Mouse (Mus musculus) kidney, adult 11 months (tissue): Measurements from ENCODE around the gene Nhsl1.

Experiments used
- DNase-seq: peaks from one replicate; pipeline ENCODE4 v3.0.0; 2022

The Nhsl1 gene

DNA sequence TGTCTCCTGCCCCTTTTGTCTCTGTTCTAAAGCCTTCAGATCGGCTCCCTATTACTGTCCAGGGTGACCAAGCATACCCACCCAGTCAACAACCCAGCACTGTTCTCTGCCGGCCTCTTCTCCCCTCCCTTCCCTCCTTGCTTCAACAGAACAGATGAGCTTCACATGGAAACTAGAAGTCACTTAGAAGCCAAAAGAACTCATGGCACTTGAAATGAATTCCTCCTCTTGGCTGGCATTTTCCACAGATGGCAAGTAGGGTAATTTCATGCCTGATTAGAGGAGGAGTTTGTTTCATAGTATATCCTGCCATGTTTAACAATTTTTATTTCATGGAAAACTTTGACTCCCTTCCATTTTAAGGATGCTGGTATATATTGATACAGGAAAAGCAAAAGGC, 85.2 kb downstream of the Nhsl1 start:
- no peak for DNase-seq

DNA sequence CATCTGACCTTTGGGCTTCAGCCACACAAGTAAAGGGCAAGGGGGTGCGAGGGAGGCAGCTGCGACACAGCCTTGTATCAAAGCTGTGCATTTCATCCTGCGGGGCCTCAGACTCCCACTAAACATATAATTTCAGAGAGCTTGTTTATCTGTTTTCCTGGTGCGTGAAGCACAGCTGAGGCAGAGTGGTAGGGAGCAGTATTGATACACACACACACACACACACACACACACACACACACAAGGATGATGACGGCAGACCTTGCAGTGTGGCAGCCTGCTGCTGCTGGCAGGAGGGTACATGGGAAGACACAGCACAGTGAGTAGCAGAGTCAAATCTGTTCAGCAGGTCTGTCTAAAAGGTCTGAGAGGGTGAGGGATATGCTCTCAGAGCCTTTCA, 85.9 kb downstream of the Nhsl1 start:
- DNase-seq, result no peak

DNA sequence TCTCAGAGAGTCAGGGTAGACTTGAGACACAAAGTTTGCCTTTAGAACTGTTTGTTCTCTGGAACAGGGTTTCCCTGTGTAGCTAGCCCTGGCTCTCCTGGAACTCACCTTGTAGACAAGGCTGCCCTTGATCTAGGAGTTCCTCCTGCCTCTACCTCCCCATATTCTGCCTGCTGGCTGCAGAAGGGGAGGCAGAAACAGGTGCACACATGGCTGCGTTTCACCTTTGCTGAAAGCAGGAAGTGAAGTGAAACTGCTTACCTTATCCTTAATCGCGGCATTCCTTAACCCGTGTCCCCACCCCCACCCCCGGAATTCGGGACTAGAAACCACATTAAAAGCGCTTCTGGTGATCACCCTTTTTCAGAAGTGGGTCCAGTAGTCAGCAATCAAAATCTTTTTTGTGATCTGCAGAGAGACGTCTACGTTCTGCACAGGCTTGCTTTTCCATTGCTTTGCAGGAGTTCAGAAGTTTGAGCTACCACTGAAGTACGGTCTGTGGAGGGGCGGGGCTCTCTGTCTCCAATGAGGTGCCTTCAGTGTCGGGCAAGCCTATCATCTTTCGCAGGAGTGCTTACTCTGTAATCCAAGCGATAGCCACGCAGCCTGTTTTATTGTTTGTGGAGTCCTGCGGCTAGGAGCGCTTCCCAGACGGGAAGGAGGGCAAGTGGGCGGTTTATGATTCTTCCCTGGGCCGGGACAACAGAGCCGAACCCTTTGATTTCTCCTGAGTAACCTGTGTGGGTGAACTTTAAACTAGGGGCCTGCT, 88.5 kb downstream of the Nhsl1 start:
- peak; percentile 94 for DNase-seq

DNA sequence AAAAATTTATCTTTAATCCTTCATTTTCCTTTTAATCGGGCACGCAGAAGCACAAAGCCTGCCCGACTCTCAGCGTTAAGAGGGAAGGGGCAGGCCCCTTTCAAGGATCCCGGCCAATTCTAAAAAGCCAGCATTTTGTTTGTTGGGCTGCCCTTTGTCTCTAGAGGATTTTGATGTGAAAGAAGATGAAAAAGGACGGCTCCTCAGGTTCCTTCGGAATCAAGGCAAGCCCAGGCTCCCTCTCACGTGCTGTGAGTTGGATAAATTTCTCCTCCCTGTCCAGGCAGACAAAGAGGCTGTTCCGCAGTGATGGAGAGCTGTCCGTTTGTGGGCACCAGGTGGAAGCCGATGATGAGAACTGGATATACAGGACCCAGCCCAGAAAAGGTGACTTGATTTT, 89.3 kb downstream of the Nhsl1 start:
- DNase-seq, result no peak

DNA sequence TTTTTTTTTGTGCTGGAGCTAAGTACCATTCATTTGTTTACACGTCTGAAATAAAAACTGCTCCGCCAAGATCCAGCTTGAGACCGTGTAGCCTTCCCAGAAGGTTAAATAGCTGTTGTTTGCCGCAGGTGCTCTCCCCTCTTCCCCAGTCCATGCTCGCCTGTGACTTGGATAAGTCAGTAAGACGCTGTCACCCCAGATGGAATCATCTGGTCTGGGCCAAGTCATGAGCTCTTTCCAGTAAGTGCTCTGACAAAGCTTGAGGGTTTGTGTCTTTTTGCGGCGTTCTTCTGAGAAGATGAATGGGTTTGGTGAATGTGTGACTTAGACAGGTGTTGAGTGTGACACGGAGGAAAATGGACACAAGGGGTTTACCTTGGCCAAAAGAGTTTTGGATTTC, 89.8 kb downstream of the Nhsl1 start:
- DNase-seq, result no peak

DNA sequence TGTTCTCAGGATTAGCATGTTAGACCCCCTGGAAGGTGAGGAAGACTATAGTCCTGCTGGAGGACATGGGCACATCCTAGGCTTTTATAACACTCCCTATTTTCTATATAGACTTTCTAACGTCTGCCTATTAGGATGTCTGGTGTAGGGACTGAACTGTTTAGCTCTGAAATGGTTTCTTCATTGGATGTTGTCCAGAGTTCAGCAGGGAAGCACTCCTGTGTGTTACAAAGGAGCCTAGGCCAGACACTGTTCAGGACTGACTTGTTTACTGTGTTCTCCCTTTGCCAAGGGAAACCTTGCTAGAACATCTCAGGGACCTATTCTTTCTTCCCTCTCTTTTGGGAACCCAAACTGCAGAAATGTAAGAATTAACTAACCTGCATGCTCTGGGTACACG, 90.3 kb downstream of the Nhsl1 start:
- no peak for DNase-seq

DNA sequence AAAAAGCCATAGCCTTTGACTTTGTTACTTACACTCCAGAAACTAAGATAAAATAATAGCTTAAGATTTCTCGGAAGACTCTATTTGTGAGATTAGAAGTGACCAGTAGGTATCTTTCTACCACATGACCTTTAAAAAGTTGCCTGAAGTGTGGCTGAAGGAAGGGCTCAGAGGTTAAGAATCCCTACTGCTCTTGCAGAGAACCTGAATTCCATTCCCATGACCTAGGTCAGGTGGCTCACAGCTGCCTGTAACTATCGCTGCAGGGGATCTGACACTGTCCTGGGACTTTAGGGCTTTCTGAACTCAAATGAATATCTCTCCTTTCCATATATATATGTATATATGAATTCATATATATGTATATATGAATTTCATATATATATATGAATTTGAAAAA, 92.5 kb downstream of the Nhsl1 start:
- DNase-seq, result no peak

DNA sequence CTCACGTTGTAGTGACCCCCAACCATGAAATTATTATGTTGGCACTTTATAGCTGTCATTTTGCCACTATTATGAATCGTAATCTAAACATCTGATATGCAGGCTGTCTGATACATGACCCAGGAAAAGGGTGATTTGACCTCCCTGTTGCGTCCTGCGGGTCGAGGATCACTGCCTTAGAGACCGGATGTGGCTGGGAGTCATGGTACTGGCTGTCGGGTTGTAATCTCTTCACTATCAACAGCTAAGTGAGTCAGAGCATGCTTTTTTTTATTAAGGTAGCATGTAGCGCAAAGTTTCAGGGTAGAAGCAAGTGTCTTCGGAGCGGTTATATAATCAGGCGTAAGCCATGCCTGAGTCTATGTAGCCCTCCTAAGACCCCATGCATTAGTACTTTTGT, 97.2 kb downstream of the Nhsl1 start:
- no peak for DNase-seq

DNA sequence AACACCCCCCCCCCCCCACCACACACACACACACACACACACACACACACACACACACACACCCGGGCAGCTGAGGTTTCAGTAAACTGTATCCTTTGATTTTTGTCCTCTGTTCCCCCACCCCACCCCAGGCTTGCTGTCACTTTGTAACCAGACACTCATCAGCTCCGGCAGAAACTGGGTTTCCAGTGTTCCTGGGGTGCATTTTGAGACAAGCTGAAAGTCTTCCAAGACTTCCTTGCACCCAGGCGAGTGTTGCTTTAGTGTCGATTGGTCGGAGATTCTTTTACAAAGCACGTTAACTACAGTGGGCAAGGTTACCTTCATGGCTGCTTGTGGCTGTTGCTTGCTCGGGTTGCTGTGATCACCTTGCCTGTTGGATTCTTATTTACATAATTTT, 99.4 kb downstream of the Nhsl1 start:
- no peak for DNase-seq

DNA sequence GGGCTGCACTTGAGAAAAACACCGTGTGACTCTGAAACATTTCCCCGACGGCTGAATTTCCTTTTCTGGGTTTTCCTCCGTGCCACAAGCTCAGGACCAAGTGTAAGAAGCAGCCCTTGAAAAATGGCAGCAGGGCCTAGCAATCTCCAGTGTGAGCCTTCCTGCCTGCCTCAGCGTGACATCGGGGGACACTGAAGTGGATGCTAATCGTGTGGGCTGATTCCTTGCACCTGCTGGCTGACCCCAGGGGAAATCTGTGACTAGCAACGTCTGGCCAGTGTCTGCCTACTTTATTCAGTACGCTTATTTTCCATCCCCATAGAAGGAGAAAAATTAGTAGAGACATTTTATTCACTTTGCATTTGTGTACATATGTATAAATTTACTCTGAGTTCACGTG, 100.7 kb downstream of the Nhsl1 start:
- DNase-seq, result no peak

DNA sequence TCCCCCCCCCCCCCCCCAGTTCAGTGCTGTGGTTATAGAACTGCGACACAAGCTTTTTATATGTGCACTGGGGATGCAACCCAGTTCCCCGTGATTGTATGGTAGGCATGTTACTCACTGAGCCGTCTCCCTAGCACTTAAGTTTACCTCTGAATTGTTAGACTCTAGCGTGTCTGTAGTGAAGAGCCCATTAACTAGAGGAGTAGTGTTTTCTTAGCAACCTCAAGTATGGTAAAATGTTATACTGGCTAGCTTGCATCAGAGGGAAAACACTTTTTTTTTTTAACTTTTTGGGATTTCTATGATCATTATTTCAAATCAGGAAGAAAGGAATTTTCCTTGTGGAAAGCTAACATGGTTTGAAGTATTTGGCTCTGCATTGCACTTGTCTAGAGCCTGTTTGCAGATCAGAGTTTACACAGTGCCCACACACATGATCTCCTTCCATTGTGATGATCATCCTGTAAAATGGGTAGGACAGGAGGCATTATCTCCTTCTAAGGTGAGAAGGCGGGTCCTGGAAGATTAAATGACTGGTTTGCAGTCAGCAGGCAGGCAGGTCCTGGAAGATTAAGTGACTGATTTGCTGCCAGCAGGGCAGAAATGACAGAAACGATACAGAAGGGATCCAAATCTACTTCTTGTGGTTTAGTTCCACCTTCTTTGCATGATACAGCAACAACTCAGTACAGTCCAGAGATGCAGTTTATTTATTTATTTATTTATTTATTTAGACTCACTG, 101.6 kb downstream of the Nhsl1 start:
- DNase-seq, result no peak

DNA sequence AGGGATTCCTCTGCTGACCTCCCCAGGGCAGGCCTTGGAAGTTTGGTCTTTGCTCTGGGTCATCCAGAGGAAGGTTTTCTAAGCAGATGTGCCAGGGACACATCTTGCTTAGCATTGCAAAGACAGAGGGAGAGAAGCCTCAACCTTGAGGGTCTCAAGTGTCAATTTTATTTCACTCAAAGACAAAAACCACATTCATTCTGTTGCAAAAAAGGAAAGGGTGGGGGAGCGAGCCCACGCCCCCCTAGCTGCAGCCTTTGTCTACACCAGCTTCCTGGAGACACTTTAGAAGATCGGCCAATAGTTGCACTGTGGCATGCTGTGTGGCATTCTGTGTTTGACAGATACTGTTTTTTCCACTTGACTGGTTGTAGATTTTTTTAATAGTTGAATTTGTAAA, 104.2 kb downstream of the Nhsl1 start:
- DNase-seq, result no peak

DNA sequence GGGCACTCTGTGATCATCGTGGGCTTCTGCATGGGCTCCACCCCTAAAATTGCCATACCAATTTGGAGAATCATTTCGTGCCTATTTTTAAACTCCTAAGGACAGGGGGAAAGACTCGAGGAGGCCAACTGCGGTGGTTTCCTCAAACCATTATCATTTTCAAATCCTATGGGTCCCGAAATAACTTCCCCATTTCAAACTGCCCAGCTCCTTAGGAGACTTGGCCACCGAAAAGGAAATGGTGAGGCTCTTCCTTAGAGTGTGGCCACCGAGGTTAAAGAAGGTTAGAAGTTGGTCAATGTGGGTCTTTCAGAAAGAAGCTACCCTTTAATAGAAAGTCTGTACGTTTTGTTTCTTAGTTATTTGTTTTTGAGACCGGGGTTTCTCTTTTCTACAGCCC, 104.8 kb downstream of the Nhsl1 start:
- no peak for DNase-seq

DNA sequence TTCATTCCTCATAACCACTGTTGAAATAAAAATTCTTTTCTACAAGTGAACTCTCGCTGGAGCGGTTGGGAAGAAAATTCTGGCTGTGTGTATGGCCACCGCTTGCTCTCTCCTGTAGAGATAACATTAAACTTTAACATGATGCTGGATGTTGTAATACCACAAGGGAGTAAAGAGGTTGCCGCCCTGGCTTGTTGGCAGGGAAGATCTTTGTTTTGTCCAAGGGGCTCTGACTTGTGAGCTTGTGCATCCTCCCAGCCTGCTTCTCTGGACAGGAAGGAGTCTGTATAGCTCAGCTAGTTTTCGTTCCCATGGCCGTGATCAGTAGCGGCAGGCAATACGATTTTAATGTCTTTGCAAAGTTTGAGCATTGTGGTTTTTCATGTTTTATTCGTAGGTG, 109.1 kb downstream of the Nhsl1 start:
- no peak for DNase-seq

DNA sequence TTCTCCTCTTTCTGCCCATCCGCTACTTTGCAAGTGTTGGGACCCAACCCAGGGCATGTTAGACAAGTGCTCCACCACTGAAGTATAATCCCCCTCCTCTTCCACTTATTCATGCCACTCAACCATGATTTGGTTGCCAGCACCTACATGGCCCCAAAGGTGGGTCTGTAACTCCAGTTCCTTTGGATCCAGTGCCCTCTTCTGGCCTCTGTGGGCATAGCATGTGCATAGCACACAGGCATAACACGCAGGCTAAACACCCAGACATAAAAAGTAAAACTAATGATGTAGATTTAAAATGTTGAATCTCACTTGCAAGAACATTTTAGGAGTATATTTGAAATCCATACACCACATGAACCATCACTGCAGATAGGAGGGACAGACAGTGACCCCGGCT, 110.7 kb downstream of the Nhsl1 start:
- DNase-seq, result no peak

DNA sequence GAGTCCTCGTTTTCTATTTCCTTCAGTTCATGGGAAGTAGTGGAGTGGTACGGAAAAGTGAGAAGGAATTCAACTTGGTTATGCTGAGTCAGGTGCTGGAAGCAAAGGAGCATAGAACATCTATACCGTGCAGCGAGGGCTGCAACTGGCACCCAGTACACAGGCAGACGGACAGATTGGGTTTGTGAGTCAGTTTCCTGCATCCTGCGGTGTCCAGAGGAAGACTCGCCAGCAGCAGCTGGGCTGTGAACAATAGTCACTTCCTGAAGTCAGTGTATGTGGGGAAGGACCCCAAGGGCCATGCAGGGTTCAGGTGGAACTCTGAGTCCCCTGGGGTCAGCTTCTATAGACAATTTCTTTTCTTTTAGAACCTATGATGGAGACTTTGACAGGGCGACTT, 111.4 kb downstream of the Nhsl1 start:
- DNase-seq, result no peak

DNA sequence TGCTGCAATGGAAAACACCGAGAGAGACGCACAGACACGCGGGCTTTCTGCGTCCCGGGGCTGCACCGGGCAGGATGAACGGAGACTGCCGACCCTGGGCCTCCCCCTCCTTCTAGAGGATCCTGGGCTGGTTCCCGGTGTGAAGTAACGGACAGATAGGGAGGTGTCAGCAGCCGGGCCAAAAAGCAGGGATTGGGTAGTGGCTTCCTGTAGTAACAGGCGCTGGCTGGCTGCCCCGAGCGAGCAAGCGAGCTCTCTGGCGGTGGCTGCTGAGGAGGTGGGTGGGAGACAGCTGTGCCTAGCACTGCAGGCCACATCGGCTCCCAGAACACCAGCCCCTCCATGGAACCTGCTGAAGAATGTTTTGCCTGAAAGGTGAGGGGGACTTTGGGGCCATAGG, 112.2 kb downstream of the Nhsl1 start:
- peak; percentile 61 for DNase-seq

DNA sequence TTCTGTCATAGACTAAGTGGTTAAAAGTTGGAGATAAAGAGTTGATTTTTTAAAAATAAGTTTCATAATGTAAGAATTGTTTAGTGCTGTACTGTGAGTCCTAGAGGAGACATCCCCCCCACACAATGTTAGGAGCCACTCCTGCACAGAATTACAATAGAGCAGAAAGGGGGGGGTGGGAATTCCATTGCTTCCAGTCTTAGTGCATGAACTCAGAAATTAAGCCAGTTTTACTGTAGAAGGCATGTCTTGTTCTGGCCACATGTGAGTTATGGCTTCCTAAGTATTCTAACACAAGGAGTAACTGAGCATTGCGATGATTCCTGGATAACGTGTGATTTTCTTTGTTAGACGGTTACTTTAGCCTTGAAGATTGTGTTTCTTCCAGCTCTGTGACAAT, 112.8 kb downstream of the Nhsl1 start:
- DNase-seq, result no peak

DNA sequence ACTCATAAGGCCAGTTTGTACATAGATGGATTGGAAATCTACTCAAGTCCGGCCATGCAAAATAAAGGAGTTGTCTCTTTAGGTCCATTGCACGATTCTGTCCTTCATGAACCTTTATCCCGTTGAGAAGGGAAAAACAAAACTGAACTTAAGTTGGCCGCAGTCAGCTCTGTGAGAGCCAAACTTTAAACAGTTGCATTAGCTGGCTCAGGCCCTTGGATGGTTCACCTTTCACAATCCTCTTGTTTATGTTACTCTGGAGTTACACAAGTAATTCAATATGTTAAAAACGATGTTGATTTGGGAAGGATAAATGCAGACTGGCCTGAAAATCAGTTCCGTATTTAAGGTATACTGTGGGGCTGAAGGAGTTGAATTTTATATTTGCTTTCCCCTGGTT, 116.7 kb downstream of the Nhsl1 start:
- DNase-seq, result no peak

DNA sequence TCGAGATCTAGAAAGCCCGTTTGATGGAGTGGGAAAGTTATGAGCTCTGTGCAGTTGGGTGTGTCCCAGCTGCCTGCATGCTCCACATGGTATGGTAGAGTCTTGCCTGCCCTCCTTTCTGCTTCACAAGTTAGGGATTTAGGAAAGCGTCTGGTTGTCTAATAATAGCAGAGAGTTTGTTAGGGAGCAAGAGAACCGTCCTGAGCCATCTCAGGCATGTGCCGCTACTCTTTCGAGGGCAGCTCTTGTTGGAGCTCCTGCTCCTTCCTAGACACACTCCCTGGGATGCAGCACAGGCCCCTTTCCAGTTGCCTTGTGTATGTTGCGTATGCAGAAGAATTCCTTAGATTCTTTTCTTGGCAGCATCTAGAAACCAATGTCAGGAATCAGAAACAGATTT, 117.2 kb downstream of the Nhsl1 start:
- DNase-seq, result no peak

DNA sequence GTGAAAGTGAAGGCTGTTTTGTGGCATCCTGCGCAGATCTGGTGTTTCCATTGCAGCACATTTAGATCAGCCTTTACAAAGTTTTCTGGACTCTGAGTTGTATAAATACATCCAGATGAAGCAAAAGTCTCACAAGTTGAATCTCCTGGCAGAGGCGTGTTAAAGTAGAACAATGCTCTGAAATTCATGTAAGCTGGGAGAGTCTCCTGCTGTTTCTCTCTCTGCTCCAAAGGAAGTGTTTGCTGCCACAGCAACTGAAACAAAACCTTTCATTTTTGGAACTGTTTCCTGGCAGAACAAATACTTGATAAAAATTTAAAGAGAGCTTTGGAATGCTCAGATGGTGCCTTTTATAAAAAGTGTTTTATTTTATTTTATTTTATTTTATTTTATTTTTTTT, 118.8 kb downstream of the Nhsl1 start:
- no peak for DNase-seq

DNA sequence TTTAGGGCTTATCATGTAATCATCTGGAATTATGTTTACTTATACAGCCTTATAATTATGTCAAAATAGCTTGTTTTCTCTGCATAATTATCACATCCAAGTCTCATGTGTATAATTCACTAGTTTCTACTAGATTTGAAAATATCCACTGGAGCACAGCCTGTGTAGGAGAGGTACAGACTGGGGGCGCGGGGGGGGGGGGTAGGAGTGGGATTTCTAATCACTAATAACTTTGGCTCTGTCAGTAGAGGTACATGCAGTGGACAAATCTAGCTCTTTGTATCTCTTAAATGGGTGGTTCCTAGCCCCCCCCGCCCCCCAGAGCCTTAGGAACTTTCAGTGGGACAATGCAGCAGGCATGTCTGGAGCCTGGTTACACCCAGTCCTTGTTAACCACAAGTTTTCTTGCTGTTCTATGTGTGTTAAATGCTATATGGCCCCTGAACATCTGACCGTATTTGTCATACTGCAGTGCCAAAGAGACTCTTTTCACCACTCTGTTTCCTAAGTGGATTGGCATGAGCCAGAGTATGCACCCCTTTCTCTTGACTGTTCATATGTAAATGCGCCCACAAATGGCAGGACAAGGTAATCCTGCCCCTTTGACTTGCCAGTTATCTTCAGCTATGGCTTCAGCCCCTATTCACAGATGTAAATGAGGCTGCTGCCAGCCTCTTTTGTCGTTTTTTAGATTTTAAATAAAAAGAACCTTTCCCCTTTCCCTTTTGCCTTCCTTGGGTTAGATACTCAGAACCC, 127.0 kb downstream of the Nhsl1 start:
- no peak for DNase-seq

DNA sequence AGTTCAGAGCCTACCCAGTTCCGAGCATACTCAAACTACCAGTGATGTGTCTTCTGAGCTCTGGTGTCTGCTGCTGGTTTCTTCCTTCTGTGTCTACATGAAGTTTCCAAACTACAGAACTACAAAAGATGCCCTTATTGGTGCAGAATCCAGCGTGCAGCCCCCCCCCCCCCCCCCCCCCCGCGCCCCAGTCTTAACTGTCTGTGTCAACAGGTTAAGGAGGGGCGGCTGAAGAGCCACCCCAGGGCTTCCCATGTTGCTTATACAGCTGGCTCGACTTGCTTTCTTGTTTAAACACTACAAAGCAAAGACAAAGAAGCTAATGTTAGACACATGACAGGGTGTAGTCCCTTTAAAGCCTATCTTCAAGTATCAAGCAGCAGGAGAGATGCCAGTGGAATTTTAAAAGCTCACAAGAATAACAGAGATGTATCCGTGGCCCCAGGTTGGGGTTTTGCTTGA, 127.6 kb downstream of the Nhsl1 start:
- DNase-seq, result no peak

DNA sequence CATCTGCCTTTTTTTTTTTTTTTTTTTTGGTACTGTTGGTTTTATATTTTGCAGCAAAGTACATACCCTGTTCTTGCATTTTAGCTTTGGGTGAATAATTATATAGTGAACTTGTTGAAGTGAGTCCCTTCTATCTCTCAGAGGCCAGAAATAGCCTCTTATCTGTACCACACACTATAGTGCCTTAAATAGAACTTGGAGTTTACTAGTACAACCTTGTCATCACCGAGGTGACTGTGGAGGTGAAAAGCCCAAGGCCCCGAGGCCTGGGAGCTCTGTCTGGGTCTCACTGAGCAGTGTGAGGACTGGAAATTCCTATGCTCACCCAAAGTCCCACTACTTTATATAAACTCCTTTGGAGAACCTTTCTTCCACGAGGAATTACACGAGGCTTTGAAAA, 128.5 kb downstream of the Nhsl1 start:
- no peak for DNase-seq
